In genomic region chr13:74292167-74292566, GRCm38 (mm10) we compare ENCODE assay signal across 7 mouse cellular contexts. TPM values are rescaled to one million over a fixed set of nuclear protein-coding genes. Genes with fewer than 3 reads are reported as not detected.
DNase-seq lines count a peak whose midpoint lies in the region; ATAC-seq and TF ChIP-seq lines count a peak whose summit lies in the region.

Gene Ahrr, minus strand, starts transcription at chr13:74292331.

- peaks cover 4% of the 10 kb centered on the region for H3K4me1 ChIP-seq in bone marrow macrophage, adult 2 months (ENCODE audit: control insufficient read depth, insufficient read depth, low read length)
- H3K4me1 ChIP-seq in hindbrain, embryonic 13.5 days (replicated peaks), result peaks cover 7% of the 10 kb centered on the region
- H3K4me1 ChIP-seq in limb, embryonic 15.5 days, result peaks cover 6% of the 10 kb centered on the region
- peaks cover 6% of the 10 kb centered on the region for H3K4me1 ChIP-seq in midbrain, embryonic 13.5 days (replicated peaks)

- H3K27ac ChIP-seq in bone marrow macrophage, adult 2 months (ENCODE audit: insufficient read depth, low read depth, low read length), result no peak within 1 kb of the TSS
- no peak within 1 kb of the TSS for H3K27ac ChIP-seq in hindbrain, embryonic 13.5 days
- no peak within 1 kb of the TSS for H3K27ac ChIP-seq in limb, embryonic 15.5 days
- no peak within 1 kb of the TSS for H3K27ac ChIP-seq in midbrain, embryonic 13.5 days

- no peak for DNase-seq in Patski (ENCODE audit: low read depth, low spot score)
- peak; percentile 21 for DNase-seq in forelimb bud, embryonic 11.5 days (ENCODE audit: low read depth, low spot score)
- DNase-seq in testis, postnatal 10 days (ENCODE audit: low spot score), result peak; percentile 65

- H3K9me3 ChIP-seq in hindbrain, embryonic 13.5 days, result no peaks in the 10 kb centered on the region
- no peaks in the 10 kb centered on the region for H3K9me3 ChIP-seq in limb, embryonic 15.5 days
- H3K9me3 ChIP-seq in midbrain, embryonic 13.5 days, result no peaks in the 10 kb centered on the region

- CTCF ChIA-PET in Patski (lab: Charles Lee), result no interaction called here

- POLR2A ChIA-PET in Patski (lab: Charles Lee), result no interaction called here

- TF ChIP-seq CTCF in Patski (IDR thresholded peaks at IDR 0.05), result peak; percentile 39
- TF ChIP-seq CTCF in bone marrow macrophage, adult 2 months (IDR thresholded peaks at IDR 0.05; ENCODE audit: low read depth, low read length), result no peak

- no peaks in the 10 kb centered on the region for H3K36me3 ChIP-seq in hindbrain, embryonic 13.5 days
- H3K36me3 ChIP-seq in limb, embryonic 15.5 days, result no peaks in the 10 kb centered on the region
- H3K36me3 ChIP-seq in midbrain, embryonic 13.5 days, result no peaks in the 10 kb centered on the region

- peak within 1 kb of the TSS; percentile 52 for H3K9ac ChIP-seq in hindbrain, embryonic 13.5 days
- peak within 1 kb of the TSS; percentile 28; the same call in 1 of the 2 replicates for H3K9ac ChIP-seq in limb, embryonic 15.5 days
- peak within 1 kb of the TSS; percentile 59 for H3K9ac ChIP-seq in midbrain, embryonic 13.5 days (replicated peaks)

- H3K4me2 ChIP-seq in hindbrain, embryonic 13.5 days, result peak within 1 kb of the TSS; percentile 56
- peak within 1 kb of the TSS; percentile 52 for H3K4me2 ChIP-seq in limb, embryonic 15.5 days
- H3K4me2 ChIP-seq in midbrain, embryonic 13.5 days (replicated peaks), result peak within 1 kb of the TSS; percentile 55

- peaks cover 6% of the 10 kb centered on the region for H3K27me3 ChIP-seq in Patski
- H3K27me3 ChIP-seq in hindbrain, embryonic 13.5 days, result peaks cover 32% of the 10 kb centered on the region
- H3K27me3 ChIP-seq in limb, embryonic 15.5 days, result peaks cover 27% of the 10 kb centered on the region
- H3K27me3 ChIP-seq in midbrain, embryonic 13.5 days, result peaks cover 22% of the 10 kb centered on the region

- ATAC-seq in Patski, result no peak
- ATAC-seq in hindbrain, embryonic 13.5 days (ENCODE audit: low FRiP score), result no peak
- no peak for ATAC-seq in limb, embryonic 15.5 days (ENCODE audit: insufficient number of reproducible peaks, low FRiP score, low TSS enrichment, low read depth)
- 0 out of 2 replicates have a peak, but pooled peaks have one; percentile 24 for ATAC-seq in midbrain, embryonic 13.5 days

- no peak for TF ChIP-seq POLR2A in bone marrow macrophage, adult 2 months (IDR thresholded peaks at IDR 0.05; ENCODE audit: borderline replicate concordance, low read depth, low read length)

- in situ Hi-C loops in Patski (cut with MboI; ENCODE audit: low pct_unique_long_range_greater_than_20kb), result loop anchor here (5.0 kb wide), 1 partner anchor 100 kb away; no protein-coding TSS in a partner anchor

- 1% methylated on average over 27 of the region's 27 CpGs for WGBS in hindbrain, embryonic 13.5 days
- 2% methylated on average over 26 of the region's 27 CpGs for WGBS in limb, embryonic 15.5 days
- WGBS in midbrain, embryonic 13.5 days, result 1% methylated on average over 27 of the region's 27 CpGs

- 0 out of 2 replicates have a peak within 1 kb of the TSS, but pooled peaks have one; percentile 4 for H3K4me3 ChIP-seq in bone marrow macrophage, adult 2 months (ENCODE audit: insufficient read depth, low read length)
- H3K4me3 ChIP-seq in hindbrain, embryonic 13.5 days, result peak within 1 kb of the TSS; percentile 28
- peak within 1 kb of the TSS; percentile 30 for H3K4me3 ChIP-seq in limb, embryonic 15.5 days
- peak within 1 kb of the TSS; percentile 25 for H3K4me3 ChIP-seq in midbrain, embryonic 13.5 days (replicated peaks)

RNA-seq across cellular contexts. Expression of gene Ahrr, which starts in this region (rescaled TPM):
- polyA plus RNA-seq in Patski (2021), result not detected
- polyA plus RNA-seq in bone marrow macrophage, adult 2 months (2012; ENCODE audit: insufficient read depth, insufficient read length, missing spikeins), result 44.4 and 47.8 TPM in 2 replicates
- polyA plus RNA-seq in hindbrain, embryonic 13.5 days (2015; fragmentation: Nextera tagmentation; extraction: Ambion mirVana), result 0.49 and 0.61 TPM in 2 replicates
- polyA plus RNA-seq in limb, embryonic 15.5 days (2015; fragmentation: Nextera tagmentation; extraction: Ambion mirVana), result 3.9 and 4.0 TPM in 2 replicates
- 0.77 and 1.1 TPM in 2 replicates for polyA plus RNA-seq in midbrain, embryonic 13.5 days (2015; fragmentation: Nextera tagmentation; extraction: Ambion mirVana)
